Mouse (Mus musculus): ENCODE measurements around the gene Olfr95. TPM values are rescaled to one million over a fixed set of nuclear protein-coding genes. Genes with fewer than 3 reads are reported as not detected.

Gene Olfr95
- polyA plus RNA-seq, 1 experiment from 2014 or later, result not detected

DNA sequence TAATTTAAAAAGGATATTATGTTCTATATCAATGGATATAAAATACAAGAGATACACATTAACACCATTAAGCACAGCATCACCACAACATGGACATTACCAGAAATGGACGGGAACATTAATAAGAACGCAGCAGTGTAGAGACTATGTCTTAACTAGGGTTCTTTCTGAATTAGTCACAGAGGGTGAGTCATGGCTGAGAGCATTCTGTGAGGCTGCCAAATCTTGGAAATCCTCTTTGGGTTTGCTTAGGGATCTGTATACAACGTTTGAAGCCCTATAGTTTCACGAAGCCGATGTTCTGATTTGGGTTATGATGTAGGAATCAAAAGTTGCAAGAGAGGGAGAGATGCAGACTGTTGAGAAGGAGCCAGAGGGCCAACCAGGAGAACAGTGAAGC, 18.1 kb downstream of the Olfr95 start:
- Histone ChIP-seq H3K36me3 (ENCODE audit: insufficient read depth) (no peaks in the 10 kb centered on the region), H3K4me3 (ENCODE audit: low read depth, low read length) (no peak overlapping the region), H3K4me2 (no peak overlapping the region), H3K4me1 (ENCODE audit: insufficient read depth) (no peaks in the 10 kb centered on the region), H3K27ac (ENCODE audit: low read depth) (no peak overlapping the region), H3K9me3 (ENCODE audit: low read depth, low read length) (no peaks in the 10 kb centered on the region), H3K9ac (no peak overlapping the region), H3K27me3 (ENCODE audit: insufficient read depth, low read length) (peaks cover 28% of the 10 kb centered on the region)
- no peak for ATAC-seq (ENCODE audit: insufficient read depth)
- no peak for TF ChIP-seq CTCF (IDR thresholded peaks at IDR 0.05; ENCODE audit: low read depth)
- WGBS, result 84% methylated on average over 5 of the region's 5 CpGs
- no peak for DNase-seq

DNA sequence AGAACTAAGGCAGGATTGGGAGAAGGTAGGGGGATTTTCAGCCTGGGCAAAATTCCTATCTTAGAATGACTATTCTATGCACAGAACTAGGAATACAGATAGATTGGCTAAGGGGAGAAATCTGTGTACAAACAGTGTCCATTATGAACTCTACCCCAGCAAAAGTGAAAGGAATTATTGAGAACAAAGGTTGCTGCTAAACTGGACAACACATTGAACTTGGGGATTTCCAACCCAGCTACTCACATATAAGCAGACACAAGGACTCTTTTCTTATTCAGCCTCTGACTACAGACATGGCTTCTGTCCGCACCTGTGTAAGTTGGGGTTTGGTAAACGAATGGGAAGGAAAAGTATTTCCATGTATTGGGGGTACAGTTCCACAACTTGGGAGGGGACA, 19.3 kb downstream of the Olfr95 start, which contains the start of gene Ubd:
Ubd (plus strand) TSS at position 237 of the 400 bp plus-strand sequence.
- no peaks in the 10 kb centered on the region for H3K9me3 ChIP-seq (ENCODE audit: low read depth, low read length)
- no peaks in the 10 kb centered on the region for H3K36me3 ChIP-seq (ENCODE audit: insufficient read depth)
- H3K27ac ChIP-seq (ENCODE audit: low read depth), result no peak within 1 kb of the TSS
- no peak for TF ChIP-seq CTCF (IDR thresholded peaks at IDR 0.05; ENCODE audit: low read depth)
- H3K4me1 ChIP-seq (ENCODE audit: insufficient read depth), result no peaks in the 10 kb centered on the region
- no peak within 1 kb of the TSS for H3K9ac ChIP-seq
- no peak within 1 kb of the TSS for H3K4me2 ChIP-seq
- WGBS, result 84% methylated on average over 2 of the region's 2 CpGs
- DNase-seq (no peak), ATAC-seq (ENCODE audit: insufficient read depth) (no peak)
- H3K27me3 ChIP-seq (ENCODE audit: insufficient read depth, low read length), result peaks cover 28% of the 10 kb centered on the region
- no peak within 1 kb of the TSS for H3K4me3 ChIP-seq (ENCODE audit: low read depth, low read length)

DNA sequence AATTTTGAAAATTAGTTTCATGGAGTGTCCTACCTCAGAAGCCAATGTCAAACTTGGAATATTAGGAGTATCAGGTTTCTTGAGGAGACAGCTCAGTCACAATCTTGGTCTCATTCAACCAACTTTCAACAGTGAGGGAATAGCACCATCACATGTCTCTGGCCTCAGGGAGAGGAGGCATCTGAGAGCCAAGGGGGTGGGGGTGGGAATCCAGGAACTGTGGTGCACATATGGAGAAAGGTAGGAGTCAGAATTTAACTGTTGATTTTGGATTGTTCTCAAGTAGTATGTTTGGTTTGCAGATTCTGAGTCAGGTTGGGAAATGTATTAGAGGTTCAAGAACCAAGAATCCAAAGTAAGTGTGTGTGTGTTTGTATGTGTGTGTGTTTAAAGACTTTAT, 19.9 kb downstream of the Olfr95 start:
- H3K36me3 ChIP-seq (ENCODE audit: insufficient read depth), result no peaks in the 10 kb centered on the region
- H3K9ac ChIP-seq, result no peak overlapping the region
- no peak overlapping the region for H3K27ac ChIP-seq (ENCODE audit: low read depth)
- peaks cover 25% of the 10 kb centered on the region for H3K27me3 ChIP-seq (ENCODE audit: insufficient read depth, low read length)
- no peak overlapping the region for H3K4me2 ChIP-seq
- no peak for TF ChIP-seq CTCF (IDR thresholded peaks at IDR 0.05; ENCODE audit: low read depth)
- no peaks in the 10 kb centered on the region for H3K4me1 ChIP-seq (ENCODE audit: insufficient read depth)
- ATAC-seq (ENCODE audit: insufficient read depth), result no peak
- DNase-seq, result no peak
- no peak overlapping the region for H3K4me3 ChIP-seq (ENCODE audit: low read depth, low read length)
- H3K9me3 ChIP-seq (ENCODE audit: low read depth, low read length), result no peaks in the 10 kb centered on the region

DNA sequence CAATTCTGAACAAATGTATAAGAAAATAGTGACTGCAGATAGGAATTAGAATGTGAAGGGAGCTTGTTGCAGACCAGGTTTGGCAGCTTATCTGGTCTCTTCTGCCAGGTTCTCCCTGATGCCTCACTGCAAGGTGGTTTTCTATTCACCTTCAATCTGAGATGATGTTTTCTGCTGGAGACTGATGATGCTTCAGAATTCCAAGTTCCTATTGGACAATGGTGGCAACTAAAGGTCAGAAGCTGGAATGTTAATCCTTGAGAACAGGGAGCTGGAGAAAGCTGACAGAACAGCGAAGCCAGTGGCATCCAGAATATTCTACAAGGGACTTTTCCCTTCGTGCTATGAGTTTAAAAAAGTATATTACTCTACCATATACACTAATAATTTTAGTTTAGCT, 22.2 kb downstream of the Olfr95 start:
- DNase-seq, result peak; percentile 45
- H3K36me3 ChIP-seq (ENCODE audit: insufficient read depth), result no peaks in the 10 kb centered on the region
- TF ChIP-seq CTCF (IDR thresholded peaks at IDR 0.05; ENCODE audit: low read depth), result no peak
- no peak overlapping the region for H3K4me3 ChIP-seq (ENCODE audit: low read depth, low read length)
- peaks cover 4% of the 10 kb centered on the region; the same call in 1 of the 2 replicates for H3K27me3 ChIP-seq (ENCODE audit: insufficient read depth, low read length)
- no peak overlapping the region for H3K9ac ChIP-seq
- H3K4me2 ChIP-seq, result no peak overlapping the region
- WGBS, result 30% methylated on average over 2 of the region's 2 CpGs
- H3K4me1 ChIP-seq (ENCODE audit: insufficient read depth), result no peaks in the 10 kb centered on the region
- no peaks in the 10 kb centered on the region for H3K9me3 ChIP-seq (ENCODE audit: low read depth, low read length)
- H3K27ac ChIP-seq (ENCODE audit: low read depth), result no peak overlapping the region
- no peak for ATAC-seq (ENCODE audit: insufficient read depth)

DNA sequence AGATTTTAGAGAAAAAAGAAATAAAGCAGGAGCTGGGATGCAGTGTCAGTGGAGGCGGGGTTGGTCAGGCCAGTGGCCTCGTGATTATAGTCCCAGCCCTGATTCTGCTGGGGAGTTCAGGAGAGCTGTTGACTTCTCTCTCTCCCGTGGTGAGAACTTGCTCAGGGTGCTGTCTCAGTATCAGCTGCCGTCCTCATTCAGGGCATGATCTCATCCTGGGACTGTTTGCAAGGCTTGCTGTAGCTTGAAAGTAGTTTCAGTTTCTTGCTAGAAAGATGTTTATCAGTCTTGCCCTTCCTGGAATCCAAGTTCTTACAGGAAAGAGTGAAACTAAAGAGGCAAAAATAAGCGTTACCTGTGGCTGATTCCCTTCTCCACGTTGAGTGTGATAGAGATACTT, 27.4 kb downstream of the Olfr95 start:
- no peak for DNase-seq
- H3K4me1 ChIP-seq (ENCODE audit: insufficient read depth), result no peaks in the 10 kb centered on the region
- TF ChIP-seq CTCF (IDR thresholded peaks at IDR 0.05; ENCODE audit: low read depth), result no peak

DNA sequence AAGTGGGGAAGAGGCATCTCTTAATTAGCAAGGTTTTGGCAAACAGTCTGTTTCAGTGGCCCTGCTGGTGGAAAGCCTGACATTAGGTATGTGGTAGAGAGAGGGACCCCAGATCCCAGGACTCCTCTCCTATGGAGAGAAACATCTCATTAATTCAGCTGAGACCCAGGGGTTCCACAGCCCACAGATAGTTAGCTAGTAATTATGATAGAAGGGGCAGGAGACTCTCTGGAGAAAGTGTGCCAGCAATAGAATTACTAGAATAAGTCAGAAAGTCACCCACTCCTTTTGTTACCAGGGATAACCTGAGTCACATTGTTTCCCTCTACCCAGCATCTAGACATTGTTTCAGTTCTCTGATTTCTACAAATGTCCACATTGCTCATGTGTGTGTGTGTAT, 51.5 kb downstream of the Olfr95 start, which contains the start of gene Olfr93:
Olfr93 (minus strand) TSS at position 101 of the 400 bp plus-strand sequence.
- no peaks in the 10 kb centered on the region for H3K36me3 ChIP-seq (ENCODE audit: insufficient read depth)
- no peak within 1 kb of the TSS for H3K27ac ChIP-seq (ENCODE audit: low read depth)
- H3K27me3 ChIP-seq (ENCODE audit: insufficient read depth, low read length), result no peaks in the 10 kb centered on the region
- H3K4me3 ChIP-seq (ENCODE audit: low read depth, low read length), result no peak within 1 kb of the TSS
- H3K9ac ChIP-seq, result no peak within 1 kb of the TSS
- TF ChIP-seq CTCF (IDR thresholded peaks at IDR 0.05; ENCODE audit: low read depth), result no peak
- no peak within 1 kb of the TSS for H3K4me2 ChIP-seq
- ATAC-seq (ENCODE audit: insufficient read depth) (no peak), DNase-seq (no peak)
- no peaks in the 10 kb centered on the region for H3K9me3 ChIP-seq (ENCODE audit: low read depth, low read length)
- H3K4me1 ChIP-seq (ENCODE audit: insufficient read depth), result no peaks in the 10 kb centered on the region

More for the DNA sequence above, 27.4 kb downstream of the Olfr95 start:
- Histone ChIP-seq H3K4me2 (no peak overlapping the region), H3K27ac (ENCODE audit: low read depth) (no peak overlapping the region), H3K27me3 (ENCODE audit: insufficient read depth, low read length) (no peaks in the 10 kb centered on the region), H3K4me3 (ENCODE audit: low read depth, low read length) (no peak overlapping the region), H3K9me3 (ENCODE audit: low read depth, low read length) (no peaks in the 10 kb centered on the region), H3K36me3 (ENCODE audit: insufficient read depth) (no peaks in the 10 kb centered on the region), H3K9ac (no peak overlapping the region)
- no peak for ATAC-seq (ENCODE audit: insufficient read depth)
- WGBS, result 35% methylated on average over 6 of the region's 6 CpGs

Other genes starting within 250 kb of the Olfr95 start
- not detected in 2 replicates for gene 2410137M14Rik, start 231.9 kb downstream of the Olfr95 start, polyA plus RNA-seq (2014; fragmentation: Nextera tagmentation; extraction: Ambion mirVana)
- gene H2-M5, start 223.6 kb downstream of the Olfr95 start, polyA plus RNA-seq (2014; fragmentation: Nextera tagmentation; extraction: Ambion mirVana), result 0.17 and 0.22 TPM in 2 replicates
- 77.5 and 80.7 TPM in 2 replicates for gene Zfp57, start 212.0 kb downstream of the Olfr95 start, polyA plus RNA-seq (2014; fragmentation: Nextera tagmentation; extraction: Ambion mirVana)
- gene Mog, start 189.7 kb downstream of the Olfr95 start, polyA plus RNA-seq (2014; fragmentation: Nextera tagmentation; extraction: Ambion mirVana), result 0.11 and 0.13 TPM in 2 replicates
- 7.0 and 8.8 TPM in 2 replicates for gene Gabbr1, start 167.2 kb downstream of the Olfr95 start, polyA plus RNA-seq (2014; fragmentation: Nextera tagmentation; extraction: Ambion mirVana)
- 0.34 TPM in 1 of 2 replicates, not detected in the other for gene Olfr90, start 124.6 kb downstream of the Olfr95 start, polyA plus RNA-seq (2014; fragmentation: Nextera tagmentation; extraction: Ambion mirVana)
- gene Olfr91, start 114.8 kb downstream of the Olfr95 start, polyA plus RNA-seq (2014; fragmentation: Nextera tagmentation; extraction: Ambion mirVana), result 0.07 TPM in 1 of 2 replicates, not detected in the other
- gene Olfr92, start 93.0 kb downstream of the Olfr95 start, polyA plus RNA-seq (2014; fragmentation: Nextera tagmentation; extraction: Ambion mirVana), result not detected in 2 replicates
- not detected in 2 replicates for gene Olfr93, start 51.6 kb downstream of the Olfr95 start, polyA plus RNA-seq (2014; fragmentation: Nextera tagmentation; extraction: Ambion mirVana)
- gene Ubd, start 19.2 kb downstream of the Olfr95 start, polyA plus RNA-seq (2014; fragmentation: Nextera tagmentation; extraction: Ambion mirVana), result not detected in 2 replicates
- not detected in 2 replicates for gene Olfr94, start 12.1 kb downstream of the Olfr95 start, polyA plus RNA-seq (2014; fragmentation: Nextera tagmentation; extraction: Ambion mirVana)
- not detected in 2 replicates for gene Olfr96, start 7.0 kb upstream of the Olfr95 start, polyA plus RNA-seq (2014; fragmentation: Nextera tagmentation; extraction: Ambion mirVana)
- gene Olfr97, start 24.2 kb upstream of the Olfr95 start, polyA plus RNA-seq (2014; fragmentation: Nextera tagmentation; extraction: Ambion mirVana), result not detected in 2 replicates
- gene Olfr98, start 50.6 kb upstream of the Olfr95 start, polyA plus RNA-seq (2014; fragmentation: Nextera tagmentation; extraction: Ambion mirVana), result not detected in 2 replicates
- 1.0 and 1.2 TPM in 2 replicates for gene H2-M3, start 57.1 kb upstream of the Olfr95 start, polyA plus RNA-seq (2014; fragmentation: Nextera tagmentation; extraction: Ambion mirVana)
- not detected in 2 replicates for gene Olfr99, start 70.3 kb upstream of the Olfr95 start, polyA plus RNA-seq (2014; fragmentation: Nextera tagmentation; extraction: Ambion mirVana)
- not detected in 2 replicates for gene Olfr101, start 91.2 kb upstream of the Olfr95 start, polyA plus RNA-seq (2014; fragmentation: Nextera tagmentation; extraction: Ambion mirVana)
- gene Olfr102, start 103.9 kb upstream of the Olfr95 start, polyA plus RNA-seq (2014; fragmentation: Nextera tagmentation; extraction: Ambion mirVana), result not detected in 2 replicates
- gene Olfr103, start 126.6 kb upstream of the Olfr95 start, polyA plus RNA-seq (2014; fragmentation: Nextera tagmentation; extraction: Ambion mirVana), result not detected in 2 replicates
- not detected in 2 replicates for gene Olfr104-ps, start 146.5 kb upstream of the Olfr95 start, polyA plus RNA-seq (2014; fragmentation: Nextera tagmentation; extraction: Ambion mirVana)
- gene Olfr105-ps, start 165.9 kb upstream of the Olfr95 start, polyA plus RNA-seq (2014; fragmentation: Nextera tagmentation; extraction: Ambion mirVana), result not detected in 2 replicates
- gene Olfr106-ps, start 177.3 kb upstream of the Olfr95 start, polyA plus RNA-seq (2014; fragmentation: Nextera tagmentation; extraction: Ambion mirVana), result not detected in 2 replicates
- not detected in 2 replicates for gene Olfr107, start 186.1 kb upstream of the Olfr95 start, polyA plus RNA-seq (2014; fragmentation: Nextera tagmentation; extraction: Ambion mirVana)
- gene Olfr108, start 232.4 kb upstream of the Olfr95 start, polyA plus RNA-seq (2014; fragmentation: Nextera tagmentation; extraction: Ambion mirVana), result not detected in 2 replicates
- not detected in 2 replicates for gene Olfr109, start 245.8 kb upstream of the Olfr95 start, polyA plus RNA-seq (2014; fragmentation: Nextera tagmentation; extraction: Ambion mirVana)

Measured in lung, embryonic 14.5 days (tissue).